Mouse (Mus musculus) large intestine, adult 2 months (tissue): Measurements from ENCODE around the gene Rogdi. TPM values are rescaled to one million over a fixed set of nuclear protein-coding genes. Genes with fewer than 3 reads are reported as not detected.
A peak's percentile ranks its signal among the peaks of the same experiment; 100 is the strongest.

ENCODE experiments used
- DNase-seq: peaks from one replicate; pipeline ENCODE4 v3.0.0-alpha.2; 2012; ENCODE audit warnings: low read depth, low spot score
- WGBS: fragments of 180-500 bp; shearing (Covaris S2); methylation state at CpG from one replicate; pipeline ENCODE4 v1.1.7; 2018; 5-methylcytosine and 5-hydroxymethylcytosine counted together
- polyA plus RNA-seq: library from polyadenylated mRNA; depleted of rRNA; stranded (reverse); fragments of >200 nt; gene quantifications from 2 replicates; pipeline ENCODE4 v1.2.3, GENCODE M21; 2012; rRNA removed

The Rogdi gene
- 46.1 and 51.6 TPM in 2 replicates for polyA plus RNA-seq

DNA sequence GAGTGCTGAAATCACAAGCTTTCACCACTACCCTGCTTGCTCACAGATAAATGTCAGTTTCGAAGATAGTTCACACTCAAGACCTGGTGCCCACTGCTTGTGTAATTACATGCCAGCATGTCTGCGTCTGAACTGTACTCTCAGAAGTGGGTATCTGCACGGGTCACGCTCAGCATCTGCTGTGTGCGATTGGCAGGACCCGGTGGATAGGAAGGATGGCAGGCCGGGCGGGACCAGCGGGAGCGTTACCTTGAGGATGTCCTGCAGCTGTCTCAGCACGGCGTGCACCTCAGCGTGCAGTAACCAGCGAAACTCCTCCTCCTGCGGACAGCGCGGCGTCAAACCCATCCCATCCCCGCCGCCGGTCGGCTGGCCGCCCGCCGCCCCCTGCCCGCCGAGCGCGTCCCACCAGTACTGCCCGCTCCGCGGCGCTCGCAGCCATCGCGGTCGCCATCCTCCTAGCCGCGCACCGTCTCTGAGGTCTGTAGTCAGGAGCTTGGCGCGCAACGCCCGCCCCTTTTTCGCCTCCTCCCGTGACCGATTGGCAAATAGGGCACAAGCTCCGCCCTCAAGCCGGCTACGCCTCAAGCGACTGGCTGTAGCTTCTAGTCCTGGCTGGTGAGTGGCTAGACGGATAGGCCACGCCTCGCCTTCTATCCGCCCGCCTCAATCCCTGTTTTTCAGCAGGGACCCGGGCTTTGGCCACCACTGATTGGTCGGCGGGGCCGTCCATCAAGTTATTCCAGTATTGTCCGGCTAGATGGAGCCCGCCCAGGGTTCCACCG, at the start of gene Rogdi:
Gene Rogdi, minus strand, starts transcription at position 500 of the 785 bp plus-strand sequence.
- DNase-seq = peak; percentile 97
- under 1% methylated on average over 59 of the region's 63 CpGs for WGBS

DNA sequence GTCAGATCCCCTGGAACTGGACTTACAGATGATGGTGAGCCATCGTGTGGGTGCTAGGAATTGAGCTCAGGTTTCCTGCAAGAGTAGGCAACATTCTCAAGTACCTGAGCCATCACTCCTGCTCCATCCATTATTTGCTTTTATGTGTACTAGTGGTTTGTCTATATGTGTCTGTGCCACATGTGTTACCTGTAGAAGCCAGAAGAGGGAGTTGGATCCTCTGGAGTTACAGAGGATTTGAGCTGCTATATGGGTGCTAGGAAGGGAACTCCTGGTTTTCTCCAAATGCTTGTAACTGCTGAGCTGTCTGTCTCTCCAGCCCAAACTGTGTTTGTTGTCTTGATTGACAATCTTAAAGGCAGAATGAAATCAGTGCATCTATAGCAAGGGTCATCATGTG, 44.8 kb upstream of the Rogdi start:
- no peak for DNase-seq
- 91% methylated on average over 1 of the region's 1 CpGs for WGBS

DNA sequence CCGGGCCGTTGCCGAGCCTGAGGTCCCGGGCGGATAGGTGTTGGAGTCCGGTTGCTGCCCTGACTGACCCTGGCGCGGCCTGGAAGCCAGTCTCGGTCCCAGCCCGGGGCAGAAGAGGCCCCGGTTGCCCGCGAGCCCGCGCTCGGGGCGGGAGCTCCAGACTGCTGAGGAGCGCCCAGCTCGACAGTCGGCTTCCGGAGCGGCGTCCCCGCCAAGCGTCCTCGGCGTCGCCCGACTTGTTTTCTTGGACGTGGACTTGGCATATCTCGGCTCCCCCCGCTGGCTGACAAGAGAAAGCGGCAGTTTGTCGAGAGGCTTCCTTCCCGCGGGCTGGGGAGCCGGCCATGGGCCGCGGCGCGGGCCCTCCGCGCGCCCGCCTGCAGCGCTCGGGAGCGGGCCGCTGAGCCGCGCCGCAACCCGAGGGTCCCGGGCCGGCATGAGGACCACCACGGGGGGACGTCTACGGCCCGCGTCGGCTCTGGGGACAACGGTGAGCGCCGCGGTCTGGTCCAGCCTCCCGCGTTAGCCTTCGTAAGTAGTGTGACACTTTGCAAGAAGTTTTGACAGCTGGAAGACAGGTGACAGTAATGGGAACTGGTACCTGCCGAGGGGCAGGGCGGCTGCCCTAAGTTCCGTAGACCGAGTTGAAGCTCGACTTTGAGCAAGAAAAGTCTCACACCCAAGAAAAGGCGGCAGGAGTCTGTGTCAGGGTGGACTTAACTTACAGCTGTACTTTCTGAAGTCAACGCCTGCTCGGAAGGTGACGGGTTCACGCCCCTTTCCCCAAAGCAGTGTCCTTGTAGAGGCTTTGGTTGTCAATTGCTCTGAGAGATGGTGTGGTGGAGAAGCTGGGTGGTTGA, 37.1 kb upstream of the Rogdi start:
- DNase-seq = peak; percentile 35
- WGBS = under 1% methylated on average over 78 of the region's 78 CpGs

DNA sequence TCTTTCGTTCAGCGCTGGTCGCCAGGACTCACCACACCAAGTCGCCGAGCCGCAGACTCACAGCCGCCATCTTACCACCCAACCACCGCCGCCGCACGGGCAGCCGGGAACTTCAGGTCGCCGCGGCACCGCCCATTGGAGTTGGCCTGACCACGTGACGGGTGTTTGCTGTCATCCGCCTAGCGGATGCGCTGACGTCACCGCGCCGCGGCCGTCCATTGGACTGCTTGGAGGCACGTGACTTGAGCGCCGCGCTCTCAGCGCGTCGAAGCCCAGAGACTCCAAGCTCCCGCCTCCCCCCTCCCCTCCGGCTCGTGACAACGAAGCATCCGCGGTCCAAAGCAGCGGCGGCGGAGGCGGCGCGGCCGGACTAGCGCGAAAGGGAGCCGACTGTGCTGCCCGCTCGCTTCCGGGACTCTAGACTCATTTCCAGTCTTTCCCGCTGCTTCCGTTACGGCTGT, 36.5 kb upstream of the Rogdi start, which contains the start of the genes Glyr1 and Ubn1:
Gene Glyr1, minus strand, starts transcription at position 90 of the 461 bp plus-strand sequence.
Gene Ubn1, plus strand, starts transcription at position 284 of the 461 bp plus-strand sequence.
- WGBS = under 1% methylated on average over 56 of the region's 56 CpGs
- peak; percentile 89 for DNase-seq

DNA sequence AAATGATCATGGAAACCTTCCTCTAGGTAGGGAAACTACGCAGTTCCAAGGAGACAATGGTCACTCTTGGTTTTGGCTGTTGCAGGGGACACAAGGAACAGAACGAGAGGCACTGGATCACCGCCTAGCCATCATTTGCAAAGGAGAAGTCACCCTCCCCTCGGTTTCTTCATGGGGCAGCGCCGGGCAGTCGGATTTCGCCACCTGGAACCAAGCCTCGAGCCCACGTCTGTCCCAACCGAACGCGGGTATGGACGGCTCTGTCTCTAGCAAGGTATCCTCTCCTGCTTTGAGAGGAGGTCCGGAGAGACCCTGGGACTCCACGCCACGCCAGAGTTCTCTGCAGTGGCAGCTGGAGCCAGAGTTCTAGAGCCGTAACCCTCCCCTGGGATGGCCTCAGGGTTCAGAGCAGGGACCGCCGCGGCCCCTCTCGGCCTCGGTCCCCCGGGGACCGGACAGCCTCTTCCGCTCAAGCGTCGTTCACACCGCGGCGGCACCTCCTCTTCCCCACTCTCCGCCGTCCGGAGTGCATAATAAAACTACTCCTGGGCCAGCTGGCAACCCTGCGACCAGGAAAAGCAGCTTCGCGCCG, 35.9 kb upstream of the Rogdi start:
- peak; percentile 7 for DNase-seq
- under 1% methylated on average over 38 of the region's 38 CpGs for WGBS

DNA sequence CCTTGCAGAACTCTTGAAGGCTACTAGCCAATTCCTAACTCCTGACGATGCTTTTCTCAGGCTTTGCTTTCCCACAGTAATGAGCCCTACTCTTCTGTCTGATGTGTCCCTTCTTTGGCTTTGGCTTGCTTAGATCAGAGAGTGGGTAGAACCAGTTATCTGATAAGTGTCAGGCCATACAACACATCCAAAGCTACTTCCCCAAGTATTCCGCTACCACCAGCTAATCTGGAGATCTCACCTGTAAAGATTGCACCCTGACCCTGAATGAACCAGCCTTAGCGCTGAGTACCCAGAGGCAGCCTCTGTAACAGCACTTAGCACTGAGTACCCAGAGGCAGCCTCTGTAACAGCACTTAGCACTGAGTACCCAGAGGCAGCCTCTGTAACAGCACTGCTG, 32.0 kb upstream of the Rogdi start:
- no peak for DNase-seq
- WGBS = 94% methylated on average over 3 of the region's 3 CpGs

DNA sequence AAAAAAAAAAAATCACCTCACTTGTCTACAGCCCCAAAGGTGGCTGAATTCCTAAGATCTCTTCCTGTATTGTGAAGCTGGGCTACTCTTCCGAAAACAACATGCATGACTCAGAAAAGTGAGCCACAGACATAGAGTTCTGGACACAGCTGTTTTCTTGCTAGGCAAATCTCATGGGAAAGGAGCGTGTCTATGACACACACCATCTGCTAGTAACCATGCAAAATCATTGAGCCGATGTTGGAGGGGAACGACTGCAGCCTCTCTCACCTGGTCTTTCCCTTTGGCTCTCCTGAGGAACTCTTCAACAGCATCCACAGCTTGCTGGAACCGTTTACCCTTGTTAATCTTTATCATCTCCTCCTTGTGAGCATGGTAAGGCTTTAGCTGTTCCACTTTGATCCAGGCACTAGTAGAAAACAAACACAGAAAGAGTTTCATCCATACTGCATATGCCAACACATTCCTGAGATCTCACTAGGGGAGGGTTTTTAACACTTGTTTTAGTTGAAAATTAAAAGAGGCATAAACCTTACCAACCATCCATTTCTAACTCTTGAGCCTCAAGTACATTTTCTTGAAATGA, 23.4 kb upstream of the Rogdi start:
- no peak for DNase-seq
- 82% methylated on average over 5 of the region's 5 CpGs for WGBS

DNA sequence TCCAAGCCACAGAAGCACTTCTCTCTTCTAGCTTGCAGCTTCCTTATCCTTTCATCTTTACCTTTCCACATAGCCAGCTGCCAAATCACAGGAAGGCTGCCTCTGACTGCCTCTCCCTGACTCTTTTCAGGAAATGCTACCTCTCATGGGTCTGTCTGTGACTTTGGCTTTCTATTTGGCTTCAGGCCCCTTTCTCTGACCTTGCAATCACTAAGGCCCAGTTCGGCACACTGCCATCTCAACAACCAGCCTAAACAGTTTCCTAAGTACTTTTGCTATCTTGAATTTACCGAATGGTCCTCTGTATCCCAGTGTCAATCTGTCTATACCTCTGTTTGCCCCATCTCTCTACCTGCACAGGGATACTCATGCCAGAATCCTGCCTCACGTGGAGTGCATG, 22.2 kb upstream of the Rogdi start:
- 93% methylated on average over 3 of the region's 3 CpGs for WGBS
- no peak for DNase-seq

DNA sequence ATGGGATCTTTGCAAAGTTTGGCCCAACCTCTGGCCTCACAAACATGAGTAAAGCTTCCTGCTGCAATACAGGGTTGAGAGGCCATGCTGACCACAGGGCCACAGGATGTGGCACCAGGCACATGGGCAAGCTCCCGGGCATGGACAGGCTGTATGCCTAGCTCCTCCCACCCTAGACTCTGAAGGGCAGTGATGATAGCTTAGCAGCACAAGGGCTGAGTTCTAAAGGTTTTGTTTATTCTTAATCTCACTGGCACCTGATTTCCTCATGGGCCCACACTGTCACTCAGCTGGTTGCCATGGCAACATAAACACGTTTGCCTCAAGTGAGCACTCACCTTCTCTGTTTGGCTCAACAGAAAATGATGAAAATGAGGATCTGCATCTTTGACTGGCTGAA, 16.5 kb upstream of the Rogdi start:
- 23% methylated on average over 2 of the region's 2 CpGs for WGBS
- no peak for DNase-seq

DNA sequence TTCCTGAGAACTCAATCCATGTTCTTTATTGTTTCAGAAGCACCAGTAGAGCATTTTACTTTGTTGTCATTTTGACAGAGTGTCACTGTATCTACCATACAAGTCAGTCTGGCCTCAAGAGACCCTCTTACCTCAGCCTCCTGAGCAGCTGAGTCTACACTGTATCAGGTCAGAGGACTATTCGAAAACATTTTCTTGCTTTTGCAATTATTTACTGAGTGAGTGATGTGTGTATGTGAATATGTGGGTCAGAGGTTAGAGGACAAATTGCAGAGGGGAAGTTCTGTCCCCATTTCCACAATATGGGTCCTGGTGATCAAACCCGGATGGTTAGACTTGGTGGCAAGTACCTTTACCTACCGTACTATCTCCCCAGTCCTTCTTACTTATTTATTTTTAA, 10.7 kb upstream of the Rogdi start:
- no peak for DNase-seq
- WGBS = 93% methylated on average over 3 of the region's 3 CpGs

DNA sequence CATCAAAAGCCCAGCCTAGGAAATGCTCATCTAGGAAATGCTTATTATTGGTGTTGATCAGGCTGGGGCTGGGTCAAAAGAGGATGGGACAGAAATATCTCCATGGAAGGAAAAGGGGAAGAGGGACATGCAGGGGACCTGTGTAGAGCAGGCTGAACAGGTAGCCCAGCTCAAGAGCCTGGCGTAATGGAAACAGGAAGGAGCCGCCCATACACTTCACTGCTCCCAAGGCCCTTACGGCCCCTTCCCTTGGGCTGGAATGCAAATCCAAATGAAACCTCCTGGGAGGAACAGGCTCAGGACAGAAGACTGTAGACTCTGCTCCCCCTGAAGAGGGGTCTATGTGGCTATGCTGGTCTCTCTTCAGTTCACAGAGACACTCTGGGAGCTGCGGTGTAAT, 1.2 kb upstream of the Rogdi start:
- no peak for DNase-seq
- WGBS = 89% methylated on average over 4 of the region's 4 CpGs

DNA sequence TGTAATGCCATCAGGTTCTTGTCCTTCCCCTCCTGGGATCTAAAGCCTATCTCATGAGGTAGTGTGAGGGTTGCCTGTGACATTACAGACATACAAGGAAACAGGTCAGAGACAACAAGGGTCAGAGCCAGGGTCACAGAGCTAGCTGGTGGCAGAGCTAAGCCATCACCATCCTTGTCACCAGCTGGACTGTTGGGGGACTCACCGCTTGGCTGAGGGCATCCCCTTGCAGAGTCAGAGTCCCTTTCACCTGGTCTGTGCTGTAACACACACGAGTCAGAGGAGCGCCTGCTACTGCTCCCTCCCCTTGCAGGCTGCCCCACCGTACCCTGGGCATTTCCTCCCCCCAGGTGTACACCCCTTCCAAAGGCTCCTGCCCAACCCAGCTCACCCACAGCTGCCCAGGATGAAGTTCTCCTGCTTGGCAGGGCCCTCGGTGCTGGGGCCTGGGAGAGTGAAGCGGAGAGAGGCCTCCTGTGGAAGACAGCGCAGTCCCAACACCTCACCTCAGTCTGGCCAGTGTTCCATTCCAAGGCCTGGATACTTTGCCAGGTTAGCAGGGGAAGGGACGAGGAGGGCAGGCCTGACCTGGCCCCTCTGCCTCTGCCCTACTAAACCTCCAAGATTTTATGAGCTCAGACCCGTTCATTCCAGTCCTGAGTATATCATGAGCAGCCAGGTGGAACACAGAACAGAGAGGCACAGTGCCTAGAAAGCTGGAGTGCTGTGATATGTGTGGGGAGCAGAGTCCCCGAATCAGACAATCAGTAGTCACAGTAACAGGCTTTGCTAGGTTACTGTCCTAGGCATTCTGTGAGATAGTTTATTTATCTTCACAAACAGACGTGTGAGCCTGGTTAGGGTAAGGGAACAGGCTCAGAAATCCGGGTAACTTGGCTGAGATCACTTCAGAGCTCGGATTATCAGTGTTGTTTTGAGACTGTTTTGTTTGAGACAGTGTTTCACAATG, 1.0 kb downstream of the Rogdi start:
- WGBS = 39% methylated on average over 13 of the region's 13 CpGs
- DNase-seq = no peak

DNA sequence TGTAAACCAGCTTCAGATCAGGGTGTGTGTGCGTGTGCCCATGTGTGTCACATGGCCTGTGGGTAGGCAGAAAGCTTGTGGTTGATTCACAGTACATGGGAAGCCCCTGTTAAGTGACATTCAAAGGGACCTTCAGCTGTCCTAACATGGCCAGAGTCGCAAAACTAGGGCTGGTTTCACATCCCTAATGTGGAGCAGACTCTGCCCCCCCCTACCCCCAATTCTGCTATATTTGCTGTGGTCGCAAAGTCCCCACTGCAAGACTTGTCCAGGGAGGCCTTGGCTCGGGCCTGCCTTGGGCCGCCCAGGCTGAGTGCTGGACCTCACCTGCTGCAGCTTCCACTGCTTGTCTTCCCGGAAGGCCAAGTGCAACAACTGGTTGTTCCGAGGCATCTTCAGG, 2.1 kb downstream of the Rogdi start:
- no peak for DNase-seq
- 85% methylated on average over 7 of the region's 7 CpGs for WGBS

DNA sequence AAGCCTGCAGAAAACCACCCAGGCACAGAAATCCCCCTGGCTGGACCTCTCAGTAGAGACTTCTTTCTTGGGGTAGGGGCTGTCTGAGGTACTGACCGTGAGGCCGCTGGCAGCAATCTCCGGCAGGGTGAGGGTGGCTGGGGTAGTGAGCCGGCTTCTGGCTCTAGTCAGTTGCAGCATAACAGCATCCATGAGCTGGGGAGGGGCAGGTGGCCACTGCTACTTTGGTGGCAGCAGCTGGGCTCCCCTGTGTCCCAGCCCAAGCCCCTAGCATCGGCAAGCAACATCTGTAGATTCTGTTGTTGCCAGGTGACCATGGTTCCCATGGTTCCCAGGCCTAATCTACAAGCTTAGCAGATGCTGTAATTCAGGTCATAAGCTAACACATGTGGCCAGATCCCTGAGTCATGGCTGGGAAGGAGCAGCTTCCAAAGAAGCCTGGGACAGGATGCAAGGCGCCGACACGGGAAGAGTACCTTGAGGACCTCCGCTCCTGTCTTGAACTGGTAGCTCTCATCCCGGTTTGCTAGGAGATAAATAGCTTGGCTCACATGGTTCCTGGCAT, 2.9 kb downstream of the Rogdi start:
- DNase-seq = no peak
- WGBS = 84% methylated on average over 10 of the region's 10 CpGs

DNA sequence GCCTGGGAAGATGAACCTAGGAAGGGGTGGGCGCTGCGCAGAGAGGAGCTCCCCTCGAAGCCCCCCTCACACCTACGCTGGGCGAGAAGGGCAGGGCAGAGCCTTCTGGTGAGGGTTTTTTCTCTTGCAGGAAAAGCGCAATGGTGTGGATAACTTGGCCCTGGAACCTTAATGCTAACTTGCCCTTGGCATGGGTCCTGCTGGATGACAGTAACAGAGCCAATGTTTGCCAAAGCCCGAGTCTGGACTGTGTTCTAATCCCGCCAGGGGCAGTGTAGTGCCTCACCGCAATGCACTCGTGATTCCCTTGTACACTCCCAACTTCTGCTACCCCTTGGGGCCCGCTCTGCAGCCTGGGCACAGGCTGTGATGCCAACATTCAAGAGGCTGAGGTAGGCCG, 5.3 kb downstream of the Rogdi start:
- WGBS = 44% methylated on average over 12 of the region's 12 CpGs
- no peak for DNase-seq

DNA sequence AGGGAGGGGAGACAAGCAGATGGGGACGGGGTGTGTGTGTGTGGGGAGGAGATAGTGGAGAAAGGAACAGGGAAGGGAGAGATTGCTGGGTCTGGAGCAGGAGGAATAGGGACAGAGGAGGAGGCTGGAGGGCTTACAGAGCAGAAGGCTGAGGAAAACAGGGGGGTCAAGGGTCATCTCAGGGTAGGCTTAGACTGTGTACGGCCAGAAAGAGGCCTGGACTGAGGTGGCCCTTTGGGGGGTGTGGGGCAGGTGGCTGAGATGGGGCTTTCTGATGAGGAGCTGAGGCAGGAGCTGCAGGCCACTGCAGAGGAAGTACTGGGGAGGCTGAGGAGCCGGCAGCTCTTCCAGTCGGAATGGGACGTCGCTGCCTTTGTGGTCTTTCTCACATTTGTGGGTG, 5.9 kb downstream of the Rogdi start:
- WGBS = 30% methylated on average over 6 of the region's 6 CpGs
- DNase-seq = no peak

DNA sequence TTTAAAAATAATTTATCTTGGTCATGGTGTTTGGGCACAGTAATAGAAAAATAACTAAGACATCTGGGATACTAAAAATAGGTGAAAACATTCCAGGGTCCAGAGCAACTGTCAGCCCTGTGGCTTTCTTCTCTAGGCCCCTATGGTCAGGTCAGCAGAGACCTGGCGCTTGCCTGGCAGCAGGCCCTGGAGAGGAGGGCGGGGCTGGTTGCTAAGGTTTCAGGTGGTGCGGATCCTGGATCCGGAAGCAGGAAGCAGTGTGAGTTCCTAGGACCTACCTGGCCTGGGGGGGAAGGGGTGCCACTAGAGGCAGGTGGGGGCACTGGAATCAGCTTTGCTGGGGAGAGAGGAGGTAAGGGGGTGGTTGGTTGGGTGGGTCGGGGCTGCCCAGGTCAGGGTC, 6.3 kb downstream of the Rogdi start, which contains the start of gene Smim22:
Gene Smim22, plus strand, starts transcription at position 222 of the 400 bp plus-strand sequence.
- WGBS = 23% methylated on average over 5 of the region's 5 CpGs
- DNase-seq = peak; percentile 77

DNA sequence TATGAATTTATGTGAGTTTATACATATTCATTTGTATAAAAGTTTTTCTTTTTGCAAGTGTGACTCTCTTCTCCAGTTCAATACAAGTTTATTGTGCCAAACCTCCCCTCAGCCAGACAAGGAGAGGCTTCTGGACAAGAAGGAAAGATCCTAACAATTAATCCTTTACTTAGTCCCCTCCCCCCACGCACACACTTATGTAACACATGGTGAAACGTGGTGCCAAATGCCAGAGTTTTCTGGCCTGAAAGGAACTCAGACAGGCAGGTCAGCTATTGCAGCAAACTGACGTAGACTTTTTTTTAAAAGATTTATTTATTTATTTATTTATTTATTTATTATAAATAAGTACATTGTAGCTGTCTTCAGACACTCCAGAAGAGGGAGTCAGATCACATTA, 12.7 kb downstream of the Rogdi start:
- DNase-seq = no peak
- 56% methylated on average over 3 of the region's 3 CpGs for WGBS
